13 mouse cellular contexts compared by ENCODE assay signal in the genomic region with DNA sequence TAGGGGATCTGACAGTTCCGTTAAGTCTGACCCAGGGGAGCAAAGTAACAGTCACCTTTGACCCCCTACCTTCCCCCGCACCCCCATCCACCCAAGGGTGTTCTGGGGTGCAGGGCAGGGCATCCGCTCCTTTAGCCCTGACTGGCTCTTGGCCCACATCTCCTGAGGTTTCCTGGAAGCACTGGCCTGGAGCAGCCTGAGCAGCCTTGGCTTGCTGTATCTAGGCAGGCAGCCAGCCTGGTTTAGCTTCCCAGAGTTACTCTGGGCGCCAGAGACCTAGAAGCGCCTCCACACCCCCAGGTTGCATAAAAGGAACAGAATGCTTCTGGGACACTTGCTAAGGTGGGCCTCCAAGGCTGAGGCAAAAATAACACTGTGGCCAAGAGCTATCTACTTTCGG. TPM values are rescaled to one million over a fixed set of nuclear protein-coding genes. Genes with fewer than 3 reads are reported as not detected.
A peak's percentile ranks its signal among the peaks of the same experiment; 100 is the strongest.
DNase-seq lines count a peak whose midpoint lies in the region; ATAC-seq lines count a peak whose summit lies in the region.
"Had no signal": no experiment of that assay in that cellular context is flagged by ENCODE, and none has a peak within 500 bp of the region (broad histone marks: within the 10 kb centered on the region; RNA-seq: fewer than 3 reads in every experiment).

No protein-coding gene starts in this region.

- no peak for ATAC-seq in erythroid progenitor cell, adult 5-6 weeks (replicated peaks; ENCODE audit: low FRiP score, poor library complexity, severe bottlenecking)
- ATAC-seq in activated CD4-positive, CD25-positive, alpha-beta regulatory T cell, adult 4 months, result no peak

- intact Hi-C loops in gastrocnemius, postnatal 14 days (cut with DNase I; ENCODE audit: low total_unique reads), result no loop called here

- peak; percentile 41 for DNase-seq in NIH3T3 (ENCODE audit: low read depth)
- peak; percentile 74 for DNase-seq in adrenal gland, postnatal 10 days
- peak; percentile 76 for DNase-seq in gastrocnemius, postnatal 14 days
- peak; percentile 19 to 36 for DNase-seq in kidney, postnatal 4 days
- DNase-seq in retina, postnatal 1 day, result no peak
- no peak for DNase-seq in natural killer cell, adult 2 months (ENCODE audit: low spot score in 2 of 2)
- DNase-seq: lung, embryonic 14.5 days had no signal

RNA-seq across cellular contexts. Expression of gene Samd7, which starts 4.8 kb away (rescaled TPM):
- under 1 TPM in 1 of 2 experiments, not detected in 1; 0.12 TPM for total RNA-seq in adrenal gland, postnatal 10 days (2021)
- under 1 TPM in 1 of 2 experiments, not detected in 1; 0.06 TPM for total RNA-seq in gastrocnemius, postnatal 14 days (2021)
- 0.42 TPM in 1 of 2 replicates, not detected in the other for total RNA-seq in erythroid progenitor cell, adult 5-6 weeks (2015; ENCODE audit: low replicate concordance)
- not detected in 2 replicates for total RNA-seq in erythroid progenitor cell, adult 5-6 weeks (2017; ENCODE audit: low replicate concordance)
- under 1 TPM in 1 of 2 experiments, not detected in 1; 0.44 TPM for polyA plus RNA-seq in activated CD4-positive, CD25-positive, alpha-beta regulatory T cell, adult 4 months (2017; shearing (Covaris generic))
- total RNA-seq: layer of hippocampus, adult 8-10 months had no signal
- polyA plus RNA-seq: G1E; lung, embryonic 14.5 days; neural tube, embryonic 14.5 days had no signal

RNA-seq across cellular contexts. Expression of gene Lrrc31, which starts 41.7 kb away (rescaled TPM):
- total RNA-seq in adrenal gland, postnatal 10 days (2021), result not detected
- not detected for total RNA-seq in gastrocnemius, postnatal 14 days (2021)
- total RNA-seq in erythroid progenitor cell, adult 5-6 weeks (2015; ENCODE audit: low replicate concordance), result not detected in 2 replicates
- total RNA-seq in erythroid progenitor cell, adult 5-6 weeks (2017; ENCODE audit: low replicate concordance), result not detected in 2 replicates
- polyA plus RNA-seq in activated CD4-positive, CD25-positive, alpha-beta regulatory T cell, adult 4 months (2017; shearing (Covaris generic)), result not detected
- total RNA-seq: gastrocnemius, postnatal 4 days had no signal
- polyA plus RNA-seq: G1E; lung, embryonic 14.5 days; neural tube, embryonic 14.5 days had no signal

RNA-seq across cellular contexts. Expression of gene Sec62, which starts 51.4 kb away (rescaled TPM):
- 10 to 100 TPM; 66.5 to 74.7 TPM for total RNA-seq in adrenal gland, postnatal 10 days (2021)
- 10 to 100 TPM; 37.8 to 38.5 TPM for total RNA-seq in gastrocnemius, postnatal 14 days (2021)
- total RNA-seq in erythroid progenitor cell, adult 5-6 weeks (2015; ENCODE audit: low replicate concordance), result 93.0 and 140 TPM in 2 replicates
- total RNA-seq in erythroid progenitor cell, adult 5-6 weeks (2017; ENCODE audit: low replicate concordance), result 174 and 189 TPM in 2 replicates
- polyA plus RNA-seq in activated CD4-positive, CD25-positive, alpha-beta regulatory T cell, adult 4 months (2017; shearing (Covaris generic)), result 10 to 100 TPM; 48.3 to 83.7 TPM

Comparison
In these comparisons a context has a peak if more than half of its experiments do, and no peak if none do; other contexts are left out.
1. DNase-seq: peak in NIH3T3 (single experiment), adrenal gland, postnatal 10 days (single experiment), gastrocnemius, postnatal 14 days (single experiment) and kidney, postnatal 4 days (2 of 2); none in retina, postnatal 1 day (single experiment) and natural killer cell, adult 2 months (0 of 2).